Mouse (Mus musculus): Measurements from ENCODE around the gene Rtca. TPM values are rescaled to one million over a fixed set of nuclear protein-coding genes. Genes with fewer than 3 reads are reported as not detected.

The Rtca gene
- polyA plus RNA-seq (2017; shearing (Covaris generic)), result 31.0 TPM

DNA sequence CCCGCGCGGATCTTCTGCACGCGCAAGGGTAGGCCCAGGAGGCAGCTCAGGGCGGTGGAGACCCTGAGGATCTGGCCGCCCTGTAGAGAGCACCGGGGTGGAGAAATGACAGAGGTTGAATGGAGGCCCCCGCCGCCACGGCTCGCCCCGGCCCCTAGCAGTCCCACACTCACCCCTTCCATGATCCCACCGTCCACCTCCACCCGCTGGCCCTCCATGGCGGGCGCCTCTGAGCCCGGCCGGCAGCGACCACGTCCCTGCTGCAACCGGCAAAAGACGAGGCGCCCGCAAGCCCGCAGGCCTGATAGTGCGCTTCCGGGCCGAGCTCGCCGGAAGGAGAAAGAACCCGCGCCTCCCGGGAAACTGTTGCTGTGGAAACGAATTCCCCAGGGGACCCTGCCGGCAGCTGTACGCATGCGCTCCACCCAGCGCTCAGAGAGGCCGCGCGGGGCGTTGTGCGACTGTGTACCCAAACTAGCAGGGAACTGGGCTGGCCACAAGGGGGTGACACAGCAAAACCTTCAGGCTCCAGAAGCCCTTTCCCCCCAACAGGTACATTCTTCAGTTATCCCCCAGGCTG, at the start of gene Rtca:
Gene Rtca, minus strand, starts transcription at position 437 of the 580 bp plus-strand sequence.

GRCm38 (mm10) chr3:116512904-116513716, 5.1 kb upstream of the Rtca start, which contains the start of gene Dbt:
Dbt (plus strand) TSS chr3:116513070.

Other genes starting within 250 kb of the Rtca start
- gene Cdc14a, start 84.2 kb downstream of the Rtca start, polyA plus RNA-seq (2017; shearing (Covaris generic)), result 15.6 TPM
- 10.7 TPM for gene Dbt, start 4.9 kb upstream of the Rtca start, polyA plus RNA-seq (2017; shearing (Covaris generic))
- 1.1 TPM for gene Lrrc39, start 54.8 kb upstream of the Rtca start, polyA plus RNA-seq (2017; shearing (Covaris generic))
- 3.8 TPM for gene Sass6, start 86.8 kb upstream of the Rtca start, polyA plus RNA-seq (2017; shearing (Covaris generic))
- 31.6 TPM for gene Trmt13, start 106.4 kb upstream of the Rtca start, polyA plus RNA-seq (2017; shearing (Covaris generic))
- 172 TPM for gene Mfsd14a, start 154.5 kb upstream of the Rtca start, polyA plus RNA-seq (2017; shearing (Covaris generic))
- not detected for gene Gm43191, start 173.1 kb upstream of the Rtca start, polyA plus RNA-seq (2017; shearing (Covaris generic))
- gene Slc35a3, start 204.6 kb upstream of the Rtca start, polyA plus RNA-seq (2017; shearing (Covaris generic)), result 23.1 TPM

Data from effector memory CD4-positive, alpha-beta T cell, adult 5 months (primary cell).